ENCODE assay signal across 8 mouse cellular contexts in genomic region chr19:28010471-28011395, GRCm38 (mm10). TPM values are rescaled to one million over a fixed set of nuclear protein-coding genes. Genes with fewer than 3 reads are reported as not detected.
DNase-seq lines count a peak whose midpoint lies in the region; ATAC-seq and TF ChIP-seq lines count a peak whose summit lies in the region.

Rfx3 (minus strand) TSS chr19:28011166.

- ATAC-seq in embryonic facial prominence, embryonic 12.5 days (ENCODE audit: insufficient number of reproducible peaks, insufficient read depth, low FRiP score, low TSS enrichment): peak; percentile 86
- peak; percentile 84 for ATAC-seq in kidney, embryonic 14.5 days (ENCODE audit: low FRiP score, low TSS enrichment)
- peak; percentile 60 for ATAC-seq in monocyte, adult 5-6 weeks (replicated peaks; ENCODE audit: insufficient number of reproducible peaks, low FRiP score, low TSS enrichment, poor library complexity, severe bottlenecking)

- peak; percentile 88 for DNase-seq in adrenal gland, postnatal 14 days
- peak; percentile 69 for DNase-seq in heart, adult 8-10 months (ENCODE audit: low spot score)
- peak; percentile 87 for DNase-seq in liver
- peak; percentile 33 to 80 for DNase-seq in spleen, postnatal 4 days (ENCODE audit: low spot score in 2 of 2)

- no peaks in the 10 kb centered on the region for H3K27me3 ChIP-seq in C2C12 (ENCODE audit: control insufficient read depth, insufficient read depth, insufficient read length)
- H3K27me3 ChIP-seq in embryonic facial prominence, embryonic 12.5 days: no peaks in the 10 kb centered on the region
- no peaks in the 10 kb centered on the region for H3K27me3 ChIP-seq in kidney, embryonic 14.5 days (ENCODE audit: control insufficient read depth, insufficient read depth, low read length)

- TF ChIP-seq CTCF in C2C12 (IDR thresholded peaks at IDR 0.05; ENCODE audit: control insufficient read depth, insufficient read depth, insufficient read length): no peak

- no peaks in the 10 kb centered on the region for H3K4me1 ChIP-seq in embryonic facial prominence, embryonic 12.5 days
- H3K4me1 ChIP-seq in kidney, embryonic 14.5 days (ENCODE audit: control insufficient read depth, insufficient read depth, low read length): no peaks in the 10 kb centered on the region

- H3K36me3 ChIP-seq in C2C12 (ENCODE audit: control insufficient read depth, insufficient read depth): no peaks in the 10 kb centered on the region
- H3K36me3 ChIP-seq in embryonic facial prominence, embryonic 12.5 days: no peaks in the 10 kb centered on the region
- no peaks in the 10 kb centered on the region for H3K36me3 ChIP-seq in kidney, embryonic 14.5 days (ENCODE audit: control insufficient read depth, insufficient read depth, low read length)

- peaks cover 54% of the 10 kb centered on the region for H3K79me2 ChIP-seq in C2C12 (ENCODE audit: control insufficient read depth, insufficient read depth)

- H3K4me3 ChIP-seq in C2C12 (ENCODE audit: insufficient read depth, poor library complexity, severe bottlenecking): peak within 1 kb of the TSS; percentile 83
- H3K4me3 ChIP-seq in embryonic facial prominence, embryonic 12.5 days: peak within 1 kb of the TSS; percentile 89
- peak within 1 kb of the TSS; percentile 97 for H3K4me3 ChIP-seq in kidney, embryonic 14.5 days (ENCODE audit: low read length)

- peak within 1 kb of the TSS; percentile 91 for H3K9ac ChIP-seq in embryonic facial prominence, embryonic 12.5 days
- H3K9ac ChIP-seq in kidney, embryonic 14.5 days (ENCODE audit: low read depth, low read length): peak within 1 kb of the TSS; percentile 89

- H3ac ChIP-seq in C2C12 (ENCODE audit: control insufficient read depth, insufficient read length, low read depth): peak within 1 kb of the TSS; percentile 98

- peak within 1 kb of the TSS; percentile 71 for H3K4me2 ChIP-seq in embryonic facial prominence, embryonic 12.5 days (replicated peaks)
- peak within 1 kb of the TSS; percentile 63 for H3K4me2 ChIP-seq in kidney, embryonic 14.5 days (replicated peaks; ENCODE audit: low read depth, low read length)

- peaks cover 21% of the 10 kb centered on the region for H3K79me3 ChIP-seq in C2C12 (ENCODE audit: low read depth)

- peak within 1 kb of the TSS; percentile 100 for H3K27ac ChIP-seq in embryonic facial prominence, embryonic 12.5 days
- peak within 1 kb of the TSS; percentile 100 for H3K27ac ChIP-seq in kidney, embryonic 14.5 days (ENCODE audit: low read depth, low read length)

- H3K9me3 ChIP-seq in embryonic facial prominence, embryonic 12.5 days: no peaks in the 10 kb centered on the region
- no peaks in the 10 kb centered on the region for H3K9me3 ChIP-seq in kidney, embryonic 14.5 days (ENCODE audit: control insufficient read depth, low read length)

- WGBS in embryonic facial prominence, embryonic 12.5 days: under 1% methylated on average over 77 of the region's 78 CpGs
- under 1% methylated on average over 69 of the region's 78 CpGs for WGBS in kidney, embryonic 14.5 days

TF ChIP-seq in C2C12, 6 proteins besides CTCF, POLR2A, EP300 and RAD21:
- TF ChIP-seq FOSL1 (IDR thresholded peaks at IDR 0.05; ENCODE audit: insufficient read depth, low read length, poor library complexity, severe bottlenecking) (no peak), CEBPB (IDR thresholded peaks at IDR 0.05; ENCODE audit: low read depth) (no peak), MAX (IDR thresholded peaks at IDR 0.05) (no peak), MYOD1 (IDR thresholded peaks at IDR 0.05; ENCODE audit: control insufficient read depth, insufficient read length, low read depth) (no peak), USF1 (IDR thresholded peaks at IDR 0.05; ENCODE audit: low read depth) (no peak), MYOG (IDR thresholded peaks at IDR 0.05; ENCODE audit: control insufficient read depth, extremely low read depth, insufficient read length) (no peak)

RNA-seq across cellular contexts. Expression of gene Rfx3, which starts in this region (rescaled TPM):
- 0.70 TPM for polyA plus RNA-seq in C2C12 (2012; fragmentation: generic; extraction: Trizol)
- total RNA-seq in adrenal gland, postnatal 14 days (2021): 6.6 and 9.0 TPM in 2 replicates
- polyA plus RNA-seq in embryonic facial prominence, embryonic 12.5 days (2016; fragmentation: Nextera tagmentation; extraction: Ambion mirVana): 15.7 and 17.6 TPM in 2 replicates
- 1 to 10 TPM; 2.0 to 3.6 (median 2.2) TPM for total RNA-seq in heart, adult 8-10 months (2022)
- polyA plus RNA-seq in kidney, embryonic 14.5 days (2014; fragmentation: Nextera tagmentation; extraction: Ambion mirVana): 13.8 and 16.4 TPM in 2 replicates
- total RNA-seq in monocyte, adult 5-6 weeks (2017): 5.2 to 14.5 TPM (median 6.7 TPM) in 3 replicates

Comparison
In these comparisons a context has a peak if more than half of its experiments do, and no peak if none do; other contexts are left out.
1. Peak in every context shown above with its lines: DNase-seq, ATAC-seq, H3K4me3 ChIP-seq and H3K27ac ChIP-seq.